Mouse (Mus musculus): Measurements from ENCODE around the gene Mcat. TPM values are rescaled to one million over a fixed set of nuclear protein-coding genes. Genes with fewer than 3 reads are reported as not detected.

The Mcat gene
- polyA plus RNA-seq, 1 experiment from 2014 or later, result 41.2 TPM

- Histone ChIP-seq H3K4me1 (replicated peaks; ENCODE audit: insufficient read depth, low read length) (no peaks in the 10 kb centered on the region), H3K9ac (ENCODE audit: low read depth, low read length) (peak overlapping the region; percentile 67), H3K27ac (peak overlapping the region; percentile 69), H3K4me3 (replicated peaks; ENCODE audit: low read depth, low read length) (peak overlapping the region; percentile 43), H3K27me3 (ENCODE audit: insufficient read depth, low read length) (no peaks in the 10 kb centered on the region), H3K9me3 (replicated peaks; ENCODE audit: low read length) (no peaks in the 10 kb centered on the region), H3K4me2 (ENCODE audit: low read length) (peak overlapping the region; percentile 98), H3K36me3 (ENCODE audit: insufficient read depth, low read length) (no peaks in the 10 kb centered on the region)
- ATAC-seq (replicated peaks; ENCODE audit: low FRiP score, low read depth), result peak; percentile 55
- peak; percentile 57 for DNase-seq (ENCODE audit: low spot score)
- TF ChIP-seq CTCF (IDR thresholded peaks at IDR 0.05; ENCODE audit: low read depth), result no peak
- WGBS, result 3% methylated on average over 27 of the region's 27 CpGs
Observed at GRCm38 (mm10) chr15:83563857-83564651, 467 bp upstream of the Mcat start.

GRCm38 (mm10) chr15:83562626-83563270, 839 bp downstream of the Mcat start:
- DNase-seq (ENCODE audit: low spot score), result peak; percentile 72
- Histone ChIP-seq H3K9ac (ENCODE audit: low read depth, low read length) (no peak overlapping the region), H3K9me3 (replicated peaks; ENCODE audit: low read length) (no peaks in the 10 kb centered on the region), H3K27ac (0 out of 2 replicates have a peak overlapping the region, but pooled peaks have one; percentile 69), H3K36me3 (ENCODE audit: insufficient read depth, low read length) (no peaks in the 10 kb centered on the region), H3K27me3 (ENCODE audit: insufficient read depth, low read length) (no peaks in the 10 kb centered on the region), H3K4me1 (replicated peaks; ENCODE audit: insufficient read depth, low read length) (no peaks in the 10 kb centered on the region), H3K4me2 (ENCODE audit: low read length) (peak overlapping the region; percentile 98), H3K4me3 (replicated peaks; ENCODE audit: low read depth, low read length) (peak overlapping the region; percentile 43)
- TF ChIP-seq CTCF (IDR thresholded peaks at IDR 0.05; ENCODE audit: low read depth), result no peak
- peak; percentile 57 for ATAC-seq (replicated peaks; ENCODE audit: low FRiP score, low read depth)
- 38% methylated on average over 15 of the region's 15 CpGs for WGBS

GRCm38 (mm10) chr15:83560941-83561477, 2.6 kb downstream of the Mcat start:
- no peaks in the 10 kb centered on the region for H3K27me3 ChIP-seq (ENCODE audit: insufficient read depth, low read length)
- no peak overlapping the region for H3K9ac ChIP-seq (ENCODE audit: low read depth, low read length)
- no peaks in the 10 kb centered on the region for H3K4me1 ChIP-seq (replicated peaks; ENCODE audit: insufficient read depth, low read length)
- ATAC-seq (replicated peaks; ENCODE audit: low FRiP score, low read depth), result no peak
- no peak overlapping the region for H3K4me3 ChIP-seq (replicated peaks; ENCODE audit: low read depth, low read length)
- no peaks in the 10 kb centered on the region for H3K36me3 ChIP-seq (ENCODE audit: insufficient read depth, low read length)
- TF ChIP-seq CTCF (IDR thresholded peaks at IDR 0.05; ENCODE audit: low read depth), result no peak
- DNase-seq (ENCODE audit: low spot score), result no peak
- no peaks in the 10 kb centered on the region for H3K9me3 ChIP-seq (replicated peaks; ENCODE audit: low read length)
- no peak overlapping the region for H3K27ac ChIP-seq
- no peak overlapping the region for H3K4me2 ChIP-seq (ENCODE audit: low read length)
- 67% methylated on average over 5 of the region's 5 CpGs for WGBS

- peak; percentile 80 for ATAC-seq (replicated peaks; ENCODE audit: low FRiP score, low read depth)
- H3K9ac ChIP-seq (ENCODE audit: low read depth, low read length), result peak overlapping the region; percentile 91
- under 1% methylated on average over 72 of the region's 74 CpGs for WGBS
- peak overlapping the region; percentile 89 for H3K4me3 ChIP-seq (replicated peaks; ENCODE audit: low read depth, low read length)
- H3K9me3 ChIP-seq (replicated peaks; ENCODE audit: low read length), result no peaks in the 10 kb centered on the region
- peak; percentile 94 for DNase-seq (ENCODE audit: low spot score)
- H3K27me3 ChIP-seq (ENCODE audit: insufficient read depth, low read length), result no peaks in the 10 kb centered on the region
- H3K27ac ChIP-seq, result peak overlapping the region; percentile 95
- peak overlapping the region; percentile 92 for H3K4me2 ChIP-seq (ENCODE audit: low read length)
- 0 out of 2 replicates have a peak, but pooled peaks cover 10% of the 10 kb centered on the region for H3K36me3 ChIP-seq (ENCODE audit: insufficient read depth, low read length)
- TF ChIP-seq CTCF (IDR thresholded peaks at IDR 0.05; ENCODE audit: low read depth), result no peak
- H3K4me1 ChIP-seq (replicated peaks; ENCODE audit: insufficient read depth, low read length), result 0 out of 2 replicates have a peak, but pooled peaks cover 4% of the 10 kb centered on the region
Observed at GRCm38 (mm10) chr15:83555161-83555974, 8.2 kb downstream of the Mcat start.

GRCm38 (mm10) chr15:83553831-83554230, 9.8 kb downstream of the Mcat start:
- no peak for ATAC-seq (replicated peaks; ENCODE audit: low FRiP score, low read depth)
- Histone ChIP-seq H3K36me3 (ENCODE audit: insufficient read depth, low read length) (peaks cover 24% of the 10 kb centered on the region; the same call in 1 of the 2 replicates), H3K9ac (ENCODE audit: low read depth, low read length) (no peak overlapping the region), H3K27ac (no peak overlapping the region), H3K4me1 (replicated peaks; ENCODE audit: insufficient read depth, low read length) (0 out of 2 replicates have a peak, but pooled peaks cover 4% of the 10 kb centered on the region), H3K4me2 (ENCODE audit: low read length) (no peak overlapping the region), H3K9me3 (replicated peaks; ENCODE audit: low read length) (no peaks in the 10 kb centered on the region), H3K27me3 (ENCODE audit: insufficient read depth, low read length) (no peaks in the 10 kb centered on the region), H3K4me3 (replicated peaks; ENCODE audit: low read depth, low read length) (no peak overlapping the region)
- no peak for DNase-seq (ENCODE audit: low spot score)
- peak; percentile 46; the same call in 1 of the 2 replicates for TF ChIP-seq CTCF (IDR thresholded peaks at IDR 0.05; ENCODE audit: low read depth)

Data from kidney, postnatal 0 days (tissue).